Mouse (Mus musculus) spleen, adult 12 weeks (tissue): ENCODE results near the gene Rae1.

Experiments
- DNase-seq: peaks from one replicate; pipeline ENCODE4 v3.0.0; 2022; ENCODE audit warnings: low spot score

The Rae1 gene

GRCm38 (mm10) chr2:173049231-173049630 lies 49.3 kb downstream of the Rae1 start:
- no peak for DNase-seq

- DNase-seq = no peak
Measured at GRCm38 (mm10) chr2:173049817-173050216, 49.9 kb downstream of the Rae1 start.

GRCm38 (mm10) chr2:173050604-173051382 lies 50.9 kb downstream of the Rae1 start:
- no peak for DNase-seq

GRCm38 (mm10) chr2:173052881-173053280 lies 53.0 kb downstream of the Rae1 start:
- DNase-seq = no peak

- no peak for DNase-seq
Measured at GRCm38 (mm10) chr2:173053846-173054245, 53.9 kb downstream of the Rae1 start.

- no peak for DNase-seq
Measured at GRCm38 (mm10) chr2:173056303-173056881, 56.5 kb downstream of the Rae1 start.

- no peak for DNase-seq
Measured at GRCm38 (mm10) chr2:173056882-173057315, 57.0 kb downstream of the Rae1 start.

- DNase-seq = no peak
Measured at GRCm38 (mm10) chr2:173057623-173058022, 57.7 kb downstream of the Rae1 start.

- DNase-seq = no peak
Measured at GRCm38 (mm10) chr2:173058263-173058662, 58.3 kb downstream of the Rae1 start.

GRCm38 (mm10) chr2:173060450-173060849 lies 60.5 kb downstream of the Rae1 start:
- DNase-seq = no peak

- no peak for DNase-seq
Measured at GRCm38 (mm10) chr2:173061443-173062351, 61.8 kb downstream of the Rae1 start.

- DNase-seq = no peak
Measured at GRCm38 (mm10) chr2:173063219-173063618, 63.3 kb downstream of the Rae1 start.

GRCm38 (mm10) chr2:173064864-173065263 lies 64.9 kb downstream of the Rae1 start:
- DNase-seq = no peak
